Mouse (Mus musculus) adrenal gland, postnatal 4 days (tissue): Measurements from ENCODE around the gene Nsd2. TPM values are rescaled to one million over a fixed set of nuclear protein-coding genes. Genes with fewer than 3 reads are reported as not detected.
"Not testable (repeated sequence)": the region's sequence is repeated elsewhere in the genome, so short reads cannot be mapped to it uniquely, and the experiment has no call there.

Experiments
- DNase-seq, 2 experiments: peaks; one replicate each; pipeline ENCODE4 v3.0.0; 2021 to 2022; ENCODE audit warnings: low spot score in 2 of 2, mixed read lengths in 2 of 2
- total RNA-seq, 2 experiments: library from RNA; stranded (reverse); gene quantifications; 2 replicates each; pipeline ENCODE4 v1.2.3; 2021

Nsd2 gene
- total RNA-seq, 2 experiments from 2014 or later = 82.7 to 96.3 TPM

GRCm38 (mm10) chr5:33842549-33842948, 22.0 kb downstream of the Nsd2 start:
- no peak for DNase-seq

DNA sequence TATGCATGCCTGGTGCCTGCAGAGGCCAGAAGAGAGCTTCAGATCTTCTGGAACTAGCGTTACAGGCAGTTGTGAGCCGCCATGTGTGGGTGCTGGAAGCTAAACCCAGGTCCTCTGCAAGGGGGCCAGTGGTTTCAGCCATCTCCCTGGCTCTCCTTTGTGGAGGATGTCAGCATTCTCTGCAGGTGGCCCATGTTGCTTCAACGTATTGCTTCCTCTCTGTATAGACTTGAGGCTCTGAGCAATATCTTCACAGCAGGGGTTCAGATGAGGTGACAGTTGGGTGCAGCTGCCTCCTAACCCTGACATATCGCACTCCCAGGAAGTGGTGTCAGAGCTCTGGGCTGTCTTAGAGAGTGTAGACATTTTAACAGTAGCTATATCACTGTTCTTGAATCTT, 30.9 kb downstream of the Nsd2 start:
- no peak for DNase-seq

DNA sequence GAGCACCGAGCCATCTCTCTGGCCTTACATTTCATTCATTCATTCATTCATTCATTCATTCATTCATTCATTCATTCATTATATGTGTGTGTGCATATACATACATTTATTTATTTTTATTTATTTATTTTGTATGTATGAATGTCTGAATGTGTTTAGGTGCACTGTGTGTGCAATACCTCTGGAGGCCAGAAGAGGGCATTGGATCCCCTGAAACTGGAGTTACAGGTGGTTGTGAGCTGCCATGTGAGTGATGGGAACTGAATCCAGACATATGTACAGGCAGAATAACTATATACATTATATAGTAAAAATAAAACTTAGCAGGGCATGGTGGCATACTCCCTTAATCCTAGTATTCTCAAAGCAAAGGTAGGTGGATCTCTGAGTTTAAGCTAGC, 32.6 kb downstream of the Nsd2 start:
- no peak for DNase-seq

- no peak for DNase-seq
Observed at GRCm38 (mm10) chr5:33854019-33854418, 33.5 kb downstream of the Nsd2 start.

GRCm38 (mm10) chr5:33857693-33858092, 37.2 kb downstream of the Nsd2 start:
- DNase-seq = no peak

DNA sequence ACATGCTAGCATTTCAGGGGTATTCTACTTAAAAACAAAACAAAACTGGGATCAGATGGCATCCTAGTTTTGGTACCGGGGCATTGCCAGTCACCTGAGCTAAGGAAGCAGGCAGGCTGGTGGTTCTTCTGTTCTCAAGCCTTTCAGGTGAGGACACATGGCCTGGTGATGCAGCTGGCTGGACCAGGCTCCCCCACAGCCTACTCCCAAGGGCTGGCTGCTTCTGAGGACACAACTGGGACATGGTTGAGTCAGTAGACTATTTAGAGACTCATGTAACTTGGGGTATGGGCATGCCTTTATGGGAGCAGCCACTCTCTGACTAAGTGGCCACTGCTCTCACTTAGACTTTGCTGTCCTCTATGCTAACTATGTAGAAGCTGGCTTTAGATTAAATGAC, 54.9 kb downstream of the Nsd2 start:
- DNase-seq = no peak

DNA sequence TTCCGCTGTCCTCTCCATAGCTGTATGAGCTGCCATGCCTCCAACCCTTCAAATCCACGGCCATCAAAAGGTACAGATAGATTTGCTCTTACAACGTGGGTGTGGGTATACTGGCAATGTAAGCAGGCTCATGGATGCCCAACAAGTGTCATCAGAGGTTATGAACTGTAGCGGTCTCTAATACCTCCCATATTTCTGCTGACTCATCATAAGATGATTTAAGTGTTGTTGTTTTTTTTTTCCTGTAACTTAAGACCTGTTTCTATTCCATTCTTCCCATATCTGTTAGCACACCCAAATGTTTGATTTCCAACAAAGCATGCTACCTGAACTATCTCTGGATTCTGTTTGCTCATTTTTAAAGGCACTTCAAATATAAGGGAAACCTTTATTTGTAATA, 60.6 kb downstream of the Nsd2 start:
- no peak for DNase-seq

DNA sequence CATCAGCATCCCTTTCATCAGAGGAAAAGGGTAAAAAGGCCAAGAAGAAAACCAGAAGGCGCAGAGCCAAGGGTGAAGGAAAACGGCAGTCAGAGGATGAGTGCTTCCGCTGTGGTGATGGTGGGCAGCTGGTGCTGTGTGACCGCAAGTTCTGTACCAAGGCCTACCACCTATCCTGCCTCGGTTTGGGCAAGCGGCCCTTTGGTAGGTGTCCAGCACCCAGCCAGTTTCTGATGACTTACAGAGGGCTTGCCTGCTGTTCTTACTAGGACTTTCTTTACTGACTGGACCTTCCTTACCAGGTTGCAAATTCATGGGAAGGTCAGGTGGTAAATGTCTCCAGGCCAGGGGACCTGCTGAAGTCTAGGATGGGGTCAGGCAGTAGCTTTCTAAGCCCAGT, 72.9 kb downstream of the Nsd2 start:
- DNase-seq = no peak

DNA sequence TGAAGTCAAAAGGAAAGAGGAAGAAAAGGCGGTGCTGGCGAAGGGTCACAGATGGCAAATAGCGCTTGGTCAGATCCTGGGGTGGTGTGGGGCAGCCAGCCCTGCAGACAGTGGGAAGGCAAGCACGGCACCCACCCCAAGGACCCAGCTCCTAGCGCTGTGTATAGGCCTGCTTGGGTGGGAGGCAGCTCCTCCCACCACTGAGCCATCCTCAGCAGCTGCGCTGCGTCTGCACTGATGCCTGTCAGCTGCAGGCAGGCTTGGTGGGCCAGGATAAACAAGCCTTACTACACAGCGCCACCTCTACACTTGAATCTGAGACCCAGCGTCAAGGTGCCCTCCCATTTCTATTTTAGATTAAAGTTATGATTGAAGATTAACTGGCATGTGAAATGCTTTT, 74.6 kb downstream of the Nsd2 start:
- DNase-seq = no peak

- DNase-seq = no peak
Observed at GRCm38 (mm10) chr5:33897158-33897557, 76.6 kb downstream of the Nsd2 start.

- DNase-seq = no peak
Observed at GRCm38 (mm10) chr5:33898671-33899070, 78.1 kb downstream of the Nsd2 start.

DNA sequence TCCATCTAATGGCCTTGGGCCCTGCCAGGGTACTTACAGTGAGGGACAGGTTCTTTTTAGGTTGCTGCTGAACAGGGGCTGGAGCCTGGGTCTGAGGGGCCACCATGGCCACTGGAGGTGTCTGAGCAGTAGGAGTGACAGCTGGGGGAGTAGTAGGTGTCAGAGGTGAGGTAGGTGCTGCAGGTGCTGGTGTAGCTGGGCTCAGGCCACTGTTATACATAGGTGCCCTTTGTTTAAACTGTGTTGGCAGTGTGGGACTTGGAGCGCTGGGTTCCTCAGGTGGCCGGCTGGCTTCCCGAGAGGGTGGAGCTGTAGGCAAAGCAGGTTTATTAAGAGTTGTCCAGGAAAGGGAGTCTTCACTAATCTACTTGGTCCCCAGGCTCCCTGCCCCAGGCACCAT, 78.7 kb downstream of the Nsd2 start:
- no peak for DNase-seq

- no peak for DNase-seq
Observed at GRCm38 (mm10) chr5:33900101-33900500, 79.6 kb downstream of the Nsd2 start.

DNA sequence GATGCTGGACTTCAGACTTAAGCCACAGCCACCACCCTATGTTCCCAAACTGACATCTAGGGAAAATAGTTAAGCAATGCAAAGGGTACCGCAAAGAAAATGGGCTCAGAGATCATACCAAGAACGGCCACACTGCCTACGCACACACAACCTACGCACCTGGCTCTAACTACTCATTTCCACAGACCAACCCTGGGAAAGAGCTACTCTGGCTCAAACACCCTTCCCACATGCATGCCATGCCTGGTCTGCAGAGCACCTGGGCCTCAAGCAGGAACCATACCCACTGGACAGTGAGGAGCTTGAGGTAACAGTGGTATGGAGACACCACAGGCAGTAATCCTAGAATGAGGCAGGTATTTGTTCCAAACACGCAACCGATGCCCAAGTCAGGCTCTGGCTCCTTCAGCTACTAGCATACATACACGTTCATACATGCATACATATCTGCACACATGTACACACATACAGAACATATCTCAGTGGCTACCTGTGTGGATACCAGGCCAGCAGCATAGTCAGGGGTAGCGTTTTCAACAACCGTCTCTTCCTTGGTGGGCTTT, 80.3 kb downstream of the Nsd2 start:
- DNase-seq = no peak

DNA sequence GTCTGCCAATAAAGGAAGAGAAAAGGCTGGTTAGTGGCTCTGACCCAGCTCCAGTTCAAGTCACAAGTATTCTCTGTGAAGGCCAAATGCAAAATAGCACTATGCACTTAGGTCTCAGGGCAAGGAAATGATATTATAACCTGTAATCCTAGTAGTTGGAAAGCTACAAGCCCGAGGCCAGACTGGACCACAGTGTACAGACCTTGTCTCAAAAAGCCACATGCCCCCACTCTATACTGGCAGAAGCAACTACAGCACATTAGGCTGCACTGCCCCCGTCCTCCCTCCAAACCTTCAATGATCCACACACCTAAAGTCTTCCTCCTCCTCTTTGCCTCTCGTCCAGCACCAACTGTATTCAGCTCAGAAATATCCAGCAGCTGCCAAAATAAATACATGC, 80.8 kb downstream of the Nsd2 start:
- no peak for DNase-seq

GRCm38 (mm10) chr5:33902696-33903095, 82.2 kb downstream of the Nsd2 start:
- DNase-seq = no peak

GRCm38 (mm10) chr5:33903176-33903575, 82.7 kb downstream of the Nsd2 start:
- no peak for DNase-seq

DNA sequence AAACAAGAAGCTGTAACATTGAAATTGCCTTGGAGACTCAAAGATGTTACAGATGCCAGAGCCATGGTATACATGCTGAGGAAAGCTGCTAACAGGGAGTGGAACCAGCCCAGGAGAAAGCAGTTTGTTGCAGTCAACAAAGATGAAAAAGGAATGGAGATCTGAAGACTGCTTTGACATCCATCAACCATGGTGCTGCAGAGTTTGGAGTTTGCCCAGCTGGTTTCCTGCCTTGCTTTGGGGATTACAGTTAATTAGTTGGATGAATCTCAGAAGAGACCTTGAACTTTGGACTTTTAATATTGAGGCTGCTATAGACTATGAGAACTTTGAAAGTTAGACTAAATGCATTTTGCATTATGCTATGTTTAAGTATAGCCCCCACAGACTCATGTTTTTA, 94.5 kb downstream of the Nsd2 start:
- not testable (repeated sequence) for DNase-seq

- not testable (repeated sequence) for DNase-seq
Observed at GRCm38 (mm10) chr5:33916616-33917015, 96.1 kb downstream of the Nsd2 start.

DNA sequence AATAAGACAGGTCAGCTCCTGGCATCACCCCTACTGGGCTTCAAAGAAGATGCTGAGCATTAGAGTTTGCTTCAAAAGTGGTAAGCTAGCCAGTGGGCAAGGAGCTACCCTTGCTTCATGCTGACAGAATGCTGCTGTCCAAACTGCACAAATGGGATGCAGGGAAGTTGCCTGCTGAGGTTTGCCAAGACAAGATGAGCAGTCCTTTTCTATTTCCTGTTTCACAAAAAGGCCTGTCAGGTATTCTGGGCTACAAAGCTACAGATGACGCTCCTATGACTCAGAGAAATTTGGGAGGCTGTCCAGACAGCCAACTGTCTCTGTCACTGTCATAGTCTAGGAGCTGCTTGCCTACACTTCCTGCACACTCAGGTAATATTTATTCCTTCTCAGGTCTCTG, 98.9 kb downstream of the Nsd2 start:
- DNase-seq = no peak

GRCm38 (mm10) chr5:33920037-33920436, 99.5 kb downstream of the Nsd2 start:
- DNase-seq = no peak

GRCm38 (mm10) chr5:33920924-33921323, 100.4 kb downstream of the Nsd2 start:
- no peak for DNase-seq

GRCm38 (mm10) chr5:33921486-33922235, 101.1 kb downstream of the Nsd2 start:
- DNase-seq = no peak
